Mouse (Mus musculus) bone marrow macrophage, adult 2 months (primary cell): ENCODE results near the gene Arfgef2.

ENCODE experiments used
- CTCF ChIP-seq: IDR thresholded peaks from 2 replicates; pipeline ENCODE4 v1.5.1; 2012; ENCODE audit warnings: low read depth, mild to moderate bottlenecking, low read length, moderate library complexity
- POLR2A ChIP-seq: IDR thresholded peaks from 2 replicates; pipeline ENCODE4 v1.6.1; 2012; ENCODE audit warnings: mild to moderate bottlenecking, low read depth, low read length, borderline replicate concordance

- TF ChIP-seq CTCF (no peak), POLR2A (no peak)
These were observed 137.8 kb downstream of the Arfgef2 start for GRCm38 (mm10) chr2:166943146-166943545.
